Mouse (Mus musculus) spleen, postnatal 4 days (tissue): ENCODE measurements around the gene Pp2d1.

Experiments
- DNase-seq, 2 experiments: peaks; one replicate each; pipeline ENCODE4 v3.0.0; 2022; ENCODE audit warnings: low spot score in 2 of 2

Gene Pp2d1

GRCm38 (mm10) chr17:53566161-53566918 lies 27.1 kb upstream of the Pp2d1 start, which contains the start of gene Kat2b:
Kat2b (plus strand) TSS chr17:53566861.
- DNase-seq: no peak

GRCm38 (mm10) chr17:53564837-53565236 lies 25.6 kb upstream of the Pp2d1 start:
- DNase-seq: no peak

- DNase-seq: no peak
These were observed 22.3 kb upstream of the Pp2d1 start for GRCm38 (mm10) chr17:53561458-53562029.

- DNase-seq: no peak
These were observed 20.4 kb upstream of the Pp2d1 start for GRCm38 (mm10) chr17:53559646-53560045.

- DNase-seq: no peak
These were observed 18.2 kb upstream of the Pp2d1 start for GRCm38 (mm10) chr17:53557443-53557842.

GRCm38 (mm10) chr17:53554813-53555212 lies 15.6 kb upstream of the Pp2d1 start:
- DNase-seq: no peak

- peak; percentile 48 to 69 for DNase-seq
These were observed 14.8 kb upstream of the Pp2d1 start for GRCm38 (mm10) chr17:53554088-53554487.

GRCm38 (mm10) chr17:53551306-53552299 lies 12.4 kb upstream of the Pp2d1 start:
- DNase-seq: no peak

GRCm38 (mm10) chr17:53543591-53544324 lies 4.5 kb upstream of the Pp2d1 start:
- DNase-seq: no peak

- no peak for DNase-seq
These were observed 3.3 kb upstream of the Pp2d1 start for GRCm38 (mm10) chr17:53542536-53542935.

- DNase-seq: no peak
These were observed 6.8 kb downstream of the Pp2d1 start for GRCm38 (mm10) chr17:53532425-53532824.

- no peak for DNase-seq
These were observed 8.1 kb downstream of the Pp2d1 start for GRCm38 (mm10) chr17:53531160-53531559.

- no peak for DNase-seq
These were observed 11.2 kb downstream of the Pp2d1 start for GRCm38 (mm10) chr17:53528034-53528433.

GRCm38 (mm10) chr17:53520509-53520908 lies 18.7 kb downstream of the Pp2d1 start:
- DNase-seq: no peak

GRCm38 (mm10) chr17:53519364-53519763 lies 19.9 kb downstream of the Pp2d1 start:
- no peak for DNase-seq

- DNase-seq: no peak
These were observed 26.8 kb downstream of the Pp2d1 start for GRCm38 (mm10) chr17:53512311-53512951.

GRCm38 (mm10) chr17:53502966-53503365 lies 36.3 kb downstream of the Pp2d1 start:
- DNase-seq: no peak

- DNase-seq: no peak
These were observed 50.3 kb downstream of the Pp2d1 start for GRCm38 (mm10) chr17:53489007-53489378.

GRCm38 (mm10) chr17:53488291-53489006 lies 50.8 kb downstream of the Pp2d1 start:
- DNase-seq: no peak

GRCm38 (mm10) chr17:53480433-53480832 lies 58.8 kb downstream of the Pp2d1 start:
- DNase-seq: no peak
